Mouse (Mus musculus): ENCODE results near the gene Klf16. TPM values are rescaled to one million over a fixed set of nuclear protein-coding genes. Genes with fewer than 3 reads are reported as not detected.

Gene Klf16
- polyA plus RNA-seq, 1 experiment, result 35.6 TPM

DNA sequence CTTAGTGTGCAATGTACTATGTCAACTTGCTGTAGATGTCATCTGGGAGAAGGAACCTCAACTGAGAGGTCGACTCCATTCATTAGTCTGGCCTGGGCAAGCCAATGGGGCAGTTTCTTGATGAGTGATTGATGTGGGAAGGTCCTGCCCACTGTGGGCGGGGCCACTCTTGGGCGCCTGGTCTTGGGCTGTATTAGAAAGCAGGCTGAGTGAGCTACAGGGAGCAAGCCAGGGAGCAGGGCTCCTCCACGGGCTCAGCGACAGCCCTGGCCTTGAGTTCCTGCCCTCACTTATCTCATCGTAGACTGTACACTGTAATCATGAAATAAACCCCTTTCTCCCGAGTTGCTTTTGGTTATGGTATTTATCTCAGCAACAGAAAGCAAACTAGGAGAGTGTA is 43.4 kb downstream of the Klf16 start:
- TF ChIP-seq FLI1 (IDR thresholded peaks at IDR 0.05; ENCODE audit: low read length) (no peak), GATA1 (IDR thresholded peaks at IDR 0.05; ENCODE audit: borderline replicate concordance, low read length) (no peak)
- Histone ChIP-seq H3K36me3 (replicated peaks; ENCODE audit: low read length) (no peaks in the 10 kb centered on the region), H3K4me3 (replicated peaks) (no peak overlapping the region), H3K9me3 (no peaks in the 10 kb centered on the region), H3K4me1 (peaks cover 51% of the 10 kb centered on the region), H3K27me3 (replicated peaks) (peaks cover 77% of the 10 kb centered on the region)

DNA sequence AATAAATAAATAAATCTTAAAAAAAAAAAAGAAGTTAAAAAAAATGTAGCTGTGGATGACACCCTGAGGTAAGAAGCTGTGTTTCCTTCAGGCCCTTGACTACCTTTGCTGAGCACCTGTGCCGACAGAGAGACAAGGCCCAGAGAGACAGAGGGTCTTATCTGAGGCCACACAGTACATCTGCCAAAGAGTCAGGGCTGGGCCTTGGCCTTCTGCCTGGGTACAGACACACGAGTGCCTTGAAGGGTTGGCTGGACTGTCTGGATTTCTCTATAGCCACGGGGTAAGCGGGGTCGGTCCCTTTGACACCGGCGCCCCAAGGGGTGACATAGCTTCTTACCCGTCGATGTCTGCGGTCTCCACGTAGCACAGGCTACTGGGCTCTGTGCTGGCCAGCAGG is 44.3 kb downstream of the Klf16 start:
- H3K9me3 ChIP-seq, result no peaks in the 10 kb centered on the region
- H3K36me3 ChIP-seq (replicated peaks; ENCODE audit: low read length), result no peaks in the 10 kb centered on the region
- TF ChIP-seq FLI1 (IDR thresholded peaks at IDR 0.05; ENCODE audit: low read length) (no peak), GATA1 (IDR thresholded peaks at IDR 0.05; ENCODE audit: borderline replicate concordance, low read length) (no peak)
- no peak overlapping the region for H3K4me3 ChIP-seq (replicated peaks)
- peaks cover 84% of the 10 kb centered on the region for H3K27me3 ChIP-seq (replicated peaks)
- peaks cover 42% of the 10 kb centered on the region for H3K4me1 ChIP-seq

DNA sequence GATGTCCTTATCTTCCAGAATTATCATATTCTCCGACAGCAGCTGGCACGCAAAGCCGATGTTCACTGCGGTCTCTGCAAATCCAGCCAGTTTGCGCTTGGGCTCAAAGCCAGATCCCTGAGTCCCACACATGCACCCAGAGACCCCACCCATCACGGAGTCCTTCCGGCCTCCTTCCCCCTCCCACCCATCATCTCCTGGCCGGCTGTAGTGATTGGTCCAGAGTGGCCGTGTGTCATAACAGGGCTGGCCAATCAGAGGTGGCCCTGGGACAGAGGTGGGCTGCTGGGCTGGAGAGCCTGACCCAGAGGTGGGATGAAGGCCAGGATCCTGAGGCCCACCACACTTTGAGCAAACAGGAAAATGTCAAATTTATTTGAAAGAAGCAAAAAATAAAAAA is 50.9 kb downstream of the Klf16 start:
- H3K9me3 ChIP-seq, result peaks cover 18% of the 10 kb centered on the region
- no peaks in the 10 kb centered on the region; the same call in 1 of the 2 replicates for H3K4me1 ChIP-seq
- no peak for TF ChIP-seq FLI1 (IDR thresholded peaks at IDR 0.05; ENCODE audit: low read length)
- no peak for TF ChIP-seq GATA1 (IDR thresholded peaks at IDR 0.05; ENCODE audit: borderline replicate concordance, low read length)
- H3K4me3 ChIP-seq (replicated peaks), result no peak overlapping the region
- H3K27me3 ChIP-seq (replicated peaks), result peaks cover 94% of the 10 kb centered on the region
- H3K36me3 ChIP-seq (replicated peaks; ENCODE audit: low read length), result no peaks in the 10 kb centered on the region

DNA sequence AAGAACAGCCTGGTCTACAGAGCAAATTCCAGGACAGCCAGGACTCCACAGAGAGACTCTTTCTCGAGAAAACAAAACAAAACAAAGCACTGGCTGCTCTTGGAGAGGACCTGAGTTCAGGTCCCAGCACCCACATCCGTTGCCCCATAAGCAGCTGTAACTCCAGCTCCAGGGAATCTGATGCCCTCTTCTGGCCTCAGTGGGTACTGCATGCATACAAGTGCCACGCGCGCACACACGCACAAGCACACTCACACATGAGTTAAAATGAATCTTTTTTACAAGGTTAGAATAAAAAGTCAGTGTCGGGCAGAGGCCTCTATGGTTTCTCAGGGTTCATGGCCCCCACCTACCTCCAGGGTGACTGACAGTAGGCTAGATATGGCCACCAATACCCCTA is 53.8 kb downstream of the Klf16 start:
- Histone ChIP-seq H3K9me3 (peaks cover 29% of the 10 kb centered on the region), H3K4me1 (no peaks in the 10 kb centered on the region; the same call in 1 of the 2 replicates), H3K36me3 (replicated peaks; ENCODE audit: low read length) (no peaks in the 10 kb centered on the region), H3K4me3 (replicated peaks) (no peak overlapping the region), H3K27me3 (replicated peaks) (peaks cover 88% of the 10 kb centered on the region)
- TF ChIP-seq FLI1 (IDR thresholded peaks at IDR 0.05; ENCODE audit: low read length) (no peak), GATA1 (IDR thresholded peaks at IDR 0.05; ENCODE audit: borderline replicate concordance, low read length) (no peak)

DNA sequence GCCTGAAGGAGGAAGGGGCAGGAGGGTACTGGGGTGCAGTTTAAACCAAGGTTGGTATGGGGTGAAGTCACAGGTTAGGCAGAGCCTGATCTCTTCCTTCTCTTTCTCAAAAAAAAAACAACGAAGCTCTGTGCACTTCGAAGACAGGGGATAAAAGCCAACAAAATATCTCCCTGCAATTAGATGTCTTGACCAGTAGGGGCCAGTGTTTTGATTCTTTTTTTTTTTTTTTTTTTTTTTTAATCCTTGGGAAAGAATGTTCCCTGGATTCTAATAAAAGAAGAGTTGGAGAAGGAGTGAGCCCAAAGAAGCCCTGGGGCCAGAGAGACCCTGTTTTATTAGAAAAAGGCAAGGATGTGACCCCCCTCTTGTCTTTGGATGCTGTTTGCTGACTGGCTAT is 57.8 kb downstream of the Klf16 start:
- Histone ChIP-seq H3K4me1 (no peaks in the 10 kb centered on the region; the same call in 1 of the 2 replicates), H3K27me3 (replicated peaks) (peaks cover 87% of the 10 kb centered on the region), H3K9me3 (peaks cover 29% of the 10 kb centered on the region), H3K36me3 (replicated peaks; ENCODE audit: low read length) (no peaks in the 10 kb centered on the region), H3K4me3 (replicated peaks) (no peak overlapping the region)
- TF ChIP-seq GATA1 (IDR thresholded peaks at IDR 0.05; ENCODE audit: borderline replicate concordance, low read length) (no peak), FLI1 (IDR thresholded peaks at IDR 0.05; ENCODE audit: low read length) (no peak)

Other genes starting within 250 kb of the Klf16 start
- gene Pcsk4, start 247.8 kb downstream of the Klf16 start, polyA plus RNA-seq (2012; ENCODE audit: insufficient read depth, low replicate concordance), result 15.1 and 26.0 TPM in 2 replicates
- gene Reep6, start 247.4 kb downstream of the Klf16 start, polyA plus RNA-seq (2012; ENCODE audit: insufficient read depth, low replicate concordance), result 19.0 and 21.1 TPM in 2 replicates
- gene Adamtsl5, start 228.9 kb downstream of the Klf16 start, polyA plus RNA-seq (2012; ENCODE audit: insufficient read depth, low replicate concordance), result 27.2 and 34.8 TPM in 2 replicates
- not detected in 2 replicates for gene Plk5, start 220.9 kb downstream of the Klf16 start, polyA plus RNA-seq (2012; ENCODE audit: insufficient read depth, low replicate concordance)
- gene Mex3d, start 189.7 kb downstream of the Klf16 start, polyA plus RNA-seq (2012; ENCODE audit: insufficient read depth, low replicate concordance), result 17.2 and 29.0 TPM in 2 replicates
- gene Mbd3, start 177.8 kb downstream of the Klf16 start, polyA plus RNA-seq (2012; ENCODE audit: insufficient read depth, low replicate concordance), result 199 and 247 TPM in 2 replicates
- 441 and 1,591 TPM in 2 replicates for gene Uqcr11, start 170.5 kb downstream of the Klf16 start, polyA plus RNA-seq (2012; ENCODE audit: insufficient read depth, low replicate concordance)
- 168 and 304 TPM in 2 replicates for gene Tcf3, start 143.7 kb downstream of the Klf16 start, polyA plus RNA-seq (2012; ENCODE audit: insufficient read depth, low replicate concordance)
- gene Onecut3, start 82.5 kb downstream of the Klf16 start, polyA plus RNA-seq (2012; ENCODE audit: insufficient read depth, low replicate concordance), result not detected in 2 replicates
- 0.49 TPM in 1 of 2 replicates, not detected in the other for gene Atp8b3, start 38.2 kb downstream of the Klf16 start, polyA plus RNA-seq (2012; ENCODE audit: insufficient read depth, low replicate concordance)
- gene Rexo1, start 15.8 kb downstream of the Klf16 start, polyA plus RNA-seq (2012; ENCODE audit: insufficient read depth, low replicate concordance), result 81.2 and 149 TPM in 2 replicates
- 581 and 2,064 TPM in 2 replicates for gene Abhd17a, start 13.0 kb upstream of the Klf16 start, polyA plus RNA-seq (2012; ENCODE audit: insufficient read depth, low replicate concordance)
- 19.2 and 31.4 TPM in 2 replicates for gene Scamp4, start 25.6 kb upstream of the Klf16 start, polyA plus RNA-seq (2012; ENCODE audit: insufficient read depth, low replicate concordance)
- 5.7 and 13.7 TPM in 2 replicates for gene Adat3, start 25.6 kb upstream of the Klf16 start, polyA plus RNA-seq (2012; ENCODE audit: insufficient read depth, low replicate concordance)
- gene Gm49322, start 28.7 kb upstream of the Klf16 start, polyA plus RNA-seq (2012; ENCODE audit: insufficient read depth, low replicate concordance), result not detected in 2 replicates
- 476 and 617 TPM in 2 replicates for gene Csnk1g2, start 45.5 kb upstream of the Klf16 start, polyA plus RNA-seq (2012; ENCODE audit: insufficient read depth, low replicate concordance)
- 91.6 and 121 TPM in 2 replicates for gene Btbd2, start 79.8 kb upstream of the Klf16 start, polyA plus RNA-seq (2012; ENCODE audit: insufficient read depth, low replicate concordance)
- 472 and 996 TPM in 2 replicates for gene Mknk2, start 100.8 kb upstream of the Klf16 start, polyA plus RNA-seq (2012; ENCODE audit: insufficient read depth, low replicate concordance)
- gene Mob3a, start 124.7 kb upstream of the Klf16 start, polyA plus RNA-seq (2012; ENCODE audit: insufficient read depth, low replicate concordance), result 61.8 and 135 TPM in 2 replicates
- gene Izumo4, start 124.9 kb upstream of the Klf16 start, polyA plus RNA-seq (2012; ENCODE audit: insufficient read depth, low replicate concordance), result 19.4 and 27.8 TPM in 2 replicates
- 10.9 and 24.8 TPM in 2 replicates for gene Ap3d1, start 164.9 kb upstream of the Klf16 start, polyA plus RNA-seq (2012; ENCODE audit: insufficient read depth, low replicate concordance)
- gene Dot1l, start 177.9 kb upstream of the Klf16 start, polyA plus RNA-seq (2012; ENCODE audit: insufficient read depth, low replicate concordance), result 35.3 and 88.7 TPM in 2 replicates
- 413 and 1,110 TPM in 2 replicates for gene Sf3a2, start 220.9 kb upstream of the Klf16 start, polyA plus RNA-seq (2012; ENCODE audit: insufficient read depth, low replicate concordance)
- gene Plekhj1, start 221.3 kb upstream of the Klf16 start, polyA plus RNA-seq (2012; ENCODE audit: insufficient read depth, low replicate concordance), result 184 and 251 TPM in 2 replicates
- 1.1 and 5.5 TPM in 2 replicates for gene Amh, start 227.9 kb upstream of the Klf16 start, polyA plus RNA-seq (2012; ENCODE audit: insufficient read depth, low replicate concordance)
- not detected in 2 replicates for gene Jsrp1, start 236.2 kb upstream of the Klf16 start, polyA plus RNA-seq (2012; ENCODE audit: insufficient read depth, low replicate concordance)
- 2,272 and 5,289 TPM in 2 replicates for gene Oaz1, start 249.3 kb upstream of the Klf16 start, polyA plus RNA-seq (2012; ENCODE audit: insufficient read depth, low replicate concordance)

Measured in megakaryocyte, embryonic 14.5 days (primary cell).